Mouse (Mus musculus): Measurements from ENCODE around the gene Usp35. TPM values are rescaled to one million over a fixed set of nuclear protein-coding genes. Genes with fewer than 3 reads are reported as not detected.

The Usp35 gene
- total RNA-seq, 2 experiments from 2014 or later: not detected

GRCm38 (mm10) chr7:97348318-97348717 is 16.5 kb upstream of the Usp35 start:
- no peak for ATAC-seq (replicated peaks; ENCODE audit: low FRiP score, poor library complexity, severe bottlenecking)

GRCm38 (mm10) chr7:97347464-97347863 is 15.6 kb upstream of the Usp35 start:
- no peak for ATAC-seq (replicated peaks; ENCODE audit: low FRiP score, poor library complexity, severe bottlenecking)

GRCm38 (mm10) chr7:97346822-97347166 is 15.0 kb upstream of the Usp35 start:
- no peak for ATAC-seq (replicated peaks; ENCODE audit: low FRiP score, poor library complexity, severe bottlenecking)

GRCm38 (mm10) chr7:97346111-97346821 is 14.4 kb upstream of the Usp35 start:
- no peak for ATAC-seq (replicated peaks; ENCODE audit: low FRiP score, poor library complexity, severe bottlenecking)

GRCm38 (mm10) chr7:97345229-97345871 is 13.5 kb upstream of the Usp35 start:
- ATAC-seq (replicated peaks; ENCODE audit: low FRiP score, poor library complexity, severe bottlenecking): no peak

GRCm38 (mm10) chr7:97344655-97345054 is 12.8 kb upstream of the Usp35 start:
- ATAC-seq (replicated peaks; ENCODE audit: low FRiP score, poor library complexity, severe bottlenecking): no peak

- no peak for ATAC-seq (replicated peaks; ENCODE audit: low FRiP score, poor library complexity, severe bottlenecking)
Observed at GRCm38 (mm10) chr7:97342961-97343360, 11.1 kb upstream of the Usp35 start.

- ATAC-seq (replicated peaks; ENCODE audit: low FRiP score, poor library complexity, severe bottlenecking): no peak
Observed at GRCm38 (mm10) chr7:97340907-97341849, 9.4 kb upstream of the Usp35 start.

GRCm38 (mm10) chr7:97339623-97340022 is 7.8 kb upstream of the Usp35 start:
- ATAC-seq (replicated peaks; ENCODE audit: low FRiP score, poor library complexity, severe bottlenecking): no peak

- no peak for ATAC-seq (replicated peaks; ENCODE audit: low FRiP score, poor library complexity, severe bottlenecking)
Observed at GRCm38 (mm10) chr7:97338593-97338992, 6.8 kb upstream of the Usp35 start.

GRCm38 (mm10) chr7:97336678-97337077 is 4.9 kb upstream of the Usp35 start:
- no peak for ATAC-seq (replicated peaks; ENCODE audit: low FRiP score, poor library complexity, severe bottlenecking)

- no peak for ATAC-seq (replicated peaks; ENCODE audit: low FRiP score, poor library complexity, severe bottlenecking)
Observed at GRCm38 (mm10) chr7:97334406-97334805, 2.6 kb upstream of the Usp35 start.

GRCm38 (mm10) chr7:97333113-97333898 is 1.5 kb upstream of the Usp35 start:
- ATAC-seq (replicated peaks; ENCODE audit: low FRiP score, poor library complexity, severe bottlenecking): no peak

- ATAC-seq (replicated peaks; ENCODE audit: low FRiP score, poor library complexity, severe bottlenecking): no peak
Observed at GRCm38 (mm10) chr7:97332667-97333041, 834 bp upstream of the Usp35 start.

- no peak for ATAC-seq (replicated peaks; ENCODE audit: low FRiP score, poor library complexity, severe bottlenecking)
Observed at GRCm38 (mm10) chr7:97330931-97331645, 732 bp downstream of the Usp35 start.

GRCm38 (mm10) chr7:97329676-97330075 is 2.1 kb downstream of the Usp35 start:
- no peak for ATAC-seq (replicated peaks; ENCODE audit: low FRiP score, poor library complexity, severe bottlenecking)

- no peak for ATAC-seq (replicated peaks; ENCODE audit: low FRiP score, poor library complexity, severe bottlenecking)
Observed at GRCm38 (mm10) chr7:97328891-97329588, 2.8 kb downstream of the Usp35 start.

- ATAC-seq (replicated peaks; ENCODE audit: low FRiP score, poor library complexity, severe bottlenecking): no peak
Observed at GRCm38 (mm10) chr7:97327376-97327775, 4.4 kb downstream of the Usp35 start.
